Comparison of ENCODE assay signal across 21 mouse cellular contexts in genomic region chrX:85576310-85576709, GRCm38 (mm10). TPM values are rescaled to one million over a fixed set of nuclear protein-coding genes. Genes with fewer than 3 reads are reported as not detected.
DNase-seq lines count a peak whose midpoint lies in the region; ATAC-seq and TF ChIP-seq lines count a peak whose summit lies in the region.
"Had no signal": no experiment of that assay in that cellular context is flagged by ENCODE, and none has a peak within 500 bp of the region (broad histone marks: within the 10 kb centered on the region; RNA-seq: fewer than 3 reads in every experiment).

No protein-coding gene starts in this region.

- H3K27me3 ChIP-seq in intestine, postnatal 0 days (replicated peaks; ENCODE audit: control insufficient read depth, insufficient read depth, low read length): no peaks in the 10 kb centered on the region
- H3K27me3 ChIP-seq in intestine, embryonic 16.5 days (replicated peaks; ENCODE audit: control insufficient read depth, insufficient read depth, low read length): no peaks in the 10 kb centered on the region
- H3K27me3 ChIP-seq in liver, embryonic 14.5 days (ENCODE audit: control insufficient read depth, insufficient read depth, low read length): no peaks in the 10 kb centered on the region
- H3K27me3 ChIP-seq: embryonic facial prominence, embryonic 12.5 days; hindbrain, embryonic 15.5 days; intestine, embryonic 15.5 days; kidney, embryonic 15.5 days; midbrain, embryonic 12.5 days; stomach, embryonic 15.5 days had no signal

- H3K4me1 ChIP-seq in intestine, postnatal 0 days (replicated peaks; ENCODE audit: control insufficient read depth, insufficient read depth, low read length): no peaks in the 10 kb centered on the region
- no peaks in the 10 kb centered on the region for H3K4me1 ChIP-seq in intestine, embryonic 16.5 days (ENCODE audit: control insufficient read depth, insufficient read depth, low read length)
- H3K4me1 ChIP-seq in liver, embryonic 14.5 days (replicated peaks; ENCODE audit: control insufficient read depth in 2 of 2, insufficient read depth in 2 of 2, low read length in 1 of 2): peaks cover 18 to 26% of the 10 kb centered on the region in 2 experiments
- H3K4me1 ChIP-seq in lung, adult 2 months (ENCODE audit: control insufficient read depth, insufficient read depth, low read length): 0 out of 2 replicates have a peak, but pooled peaks cover 2% of the 10 kb centered on the region
- H3K4me1 ChIP-seq: embryonic facial prominence, embryonic 12.5 days; intestine, embryonic 15.5 days; kidney, embryonic 15.5 days; limb, embryonic 12.5 days; midbrain, embryonic 12.5 days; stomach, embryonic 15.5 days had no signal

- no peak overlapping the region for H3K4me3 ChIP-seq in intestine, postnatal 0 days (ENCODE audit: low read depth, low read length)
- no peak overlapping the region for H3K4me3 ChIP-seq in intestine, embryonic 16.5 days (ENCODE audit: low read length)
- H3K4me3 ChIP-seq in liver, embryonic 14.5 days (ENCODE audit: insufficient read depth in 1 of 2, low read depth in 2 of 2, low read length in 2 of 2): peak overlapping the region; percentile 63 to 73
- H3K4me3 ChIP-seq in lung, adult 2 months (replicated peaks; ENCODE audit: extremely low read depth, low read depth, low read length): no peak overlapping the region
- H3K4me3 ChIP-seq: embryonic facial prominence, embryonic 12.5 days; hindbrain, embryonic 15.5 days; intestine, embryonic 15.5 days; kidney, embryonic 15.5 days; limb, embryonic 12.5 days; midbrain, embryonic 12.5 days; stomach, embryonic 15.5 days had no signal

- no peaks in the 10 kb centered on the region for H3K9me3 ChIP-seq in intestine, postnatal 0 days (ENCODE audit: control insufficient read depth)
- no peaks in the 10 kb centered on the region for H3K9me3 ChIP-seq in intestine, embryonic 16.5 days (ENCODE audit: control insufficient read depth, low read length)
- H3K9me3 ChIP-seq in liver, embryonic 14.5 days (ENCODE audit: control insufficient read depth, low read length): no peaks in the 10 kb centered on the region
- H3K9me3 ChIP-seq: embryonic facial prominence, embryonic 12.5 days; hindbrain, embryonic 15.5 days; intestine, embryonic 15.5 days; kidney, embryonic 15.5 days; limb, embryonic 12.5 days; midbrain, embryonic 12.5 days; stomach, embryonic 15.5 days had no signal

- H3K36me3 ChIP-seq in intestine, postnatal 0 days (ENCODE audit: control insufficient read depth, insufficient read depth): no peaks in the 10 kb centered on the region
- H3K36me3 ChIP-seq in intestine, embryonic 16.5 days (ENCODE audit: control insufficient read depth, insufficient read depth, low read length): no peaks in the 10 kb centered on the region
- H3K36me3 ChIP-seq in liver, embryonic 14.5 days (replicated peaks; ENCODE audit: control insufficient read depth, insufficient read depth, low read depth): no peaks in the 10 kb centered on the region; the same call in 1 of the 2 replicates
- H3K36me3 ChIP-seq: embryonic facial prominence, embryonic 12.5 days; hindbrain, embryonic 15.5 days; intestine, embryonic 15.5 days; kidney, embryonic 15.5 days; limb, embryonic 12.5 days; midbrain, embryonic 12.5 days; stomach, embryonic 15.5 days had no signal

- H3K27ac ChIP-seq in intestine, postnatal 0 days (ENCODE audit: low read depth, low read length): no peak overlapping the region
- H3K27ac ChIP-seq in intestine, embryonic 16.5 days (ENCODE audit: low read length): no peak overlapping the region
- peak overlapping the region; percentile 92 for H3K27ac ChIP-seq in liver, embryonic 14.5 days
- H3K27ac ChIP-seq: embryonic facial prominence, embryonic 12.5 days; hindbrain, embryonic 15.5 days; intestine, embryonic 15.5 days; kidney, embryonic 15.5 days; limb, embryonic 12.5 days; midbrain, embryonic 12.5 days; stomach, embryonic 15.5 days had no signal

- H3K4me2 ChIP-seq in intestine, postnatal 0 days (replicated peaks; ENCODE audit: low read depth): peak overlapping the region; percentile 35
- no peak overlapping the region for H3K4me2 ChIP-seq in intestine, embryonic 16.5 days (ENCODE audit: low read depth, low read length)
- H3K4me2 ChIP-seq in liver, embryonic 14.5 days (ENCODE audit: low read depth): peak overlapping the region; percentile 72
- H3K4me2 ChIP-seq: embryonic facial prominence, embryonic 12.5 days; hindbrain, embryonic 15.5 days; intestine, embryonic 15.5 days; kidney, embryonic 15.5 days; limb, embryonic 12.5 days; midbrain, embryonic 12.5 days; stomach, embryonic 15.5 days had no signal

- no peak for TF ChIP-seq CTCF in intestine, postnatal 0 days (IDR thresholded peaks at IDR 0.05; ENCODE audit: low read depth)
- TF ChIP-seq CTCF in liver, embryonic 14.5 days (IDR thresholded peaks at IDR 0.05; ENCODE audit: low read depth): no peak
- no peak for TF ChIP-seq CTCF in lung, adult 2 months (IDR thresholded peaks at IDR 0.05; ENCODE audit: insufficient read depth, low read length)

- peak; percentile 65 for TF ChIP-seq EP300 in liver, embryonic 14.5 days (IDR thresholded peaks at IDR 0.05; ENCODE audit: low read depth)

- H3K9ac ChIP-seq in intestine, postnatal 0 days (ENCODE audit: low read depth, low read length): no peak overlapping the region
- no peak overlapping the region for H3K9ac ChIP-seq in intestine, embryonic 16.5 days (ENCODE audit: low read depth, low read length)
- H3K9ac ChIP-seq in liver, embryonic 14.5 days (replicated peaks): peak overlapping the region; percentile 63
- H3K9ac ChIP-seq: embryonic facial prominence, embryonic 12.5 days; hindbrain, embryonic 15.5 days; intestine, embryonic 15.5 days; kidney, embryonic 15.5 days; limb, embryonic 12.5 days; midbrain, embryonic 12.5 days; stomach, embryonic 15.5 days had no signal

- no peak for TF ChIP-seq POLR2A in lung, adult 2 months (IDR thresholded peaks at IDR 0.05; ENCODE audit: borderline replicate concordance, extremely low read depth, low read depth, low read length)

- peak; percentile 4 for DNase-seq in embryo, embryonic 10 days (ENCODE audit: low spot score)
- DNase-seq in embryo, embryonic 10.5 days (ENCODE audit: low spot score): no peak
- peak; percentile 45 to 50 (median 49) for DNase-seq in liver, embryonic 14.5 days (ENCODE audit: low read depth in 3 of 3, low spot score in 3 of 3)
- no peak for DNase-seq in adrenal gland, adult 18-20 months (ENCODE audit: low spot score in 2 of 2)
- no peak for DNase-seq in adrenal gland, adult 8-10 months
- no peak for DNase-seq in lung, adult 2 months
- DNase-seq: cerebellum, adult 8-10 months; heart, postnatal 4 days; retina, postnatal 1 day; thymus, adult 2 months had no signal

- ATAC-seq in intestine, postnatal 0 days: no peak
- ATAC-seq in intestine, embryonic 16.5 days: no peak
- peak; percentile 44 for ATAC-seq in liver, embryonic 14.5 days (ENCODE audit: insufficient read depth)
- ATAC-seq: activated CD4-positive, CD25-positive, alpha-beta regulatory T cell, adult 4 months; forebrain, embryonic 16.5 days; intestine, embryonic 15.5 days had no signal

- 58% methylated on average over 6 of the region's 6 CpGs for WGBS in intestine, postnatal 0 days
- WGBS in intestine, embryonic 16.5 days: 67% methylated on average over 6 of the region's 6 CpGs
- 31% methylated on average over 6 of the region's 6 CpGs for WGBS in liver, embryonic 14.5 days (ENCODE audit: insufficient replicate concordance)
- WGBS in lung, adult 2 months: 71% methylated on average over 6 of the region's 6 CpGs

RNA-seq across cellular contexts. Expression of gene Tab3, which starts 2.5 kb away (rescaled TPM):
- 5.0 and 5.4 TPM in 2 replicates for polyA plus RNA-seq in intestine, postnatal 0 days (2015; fragmentation: Nextera tagmentation; extraction: Ambion mirVana)
- polyA plus RNA-seq in intestine, embryonic 16.5 days (2015; fragmentation: Nextera tagmentation; extraction: Ambion mirVana): 4.1 and 5.4 TPM in 2 replicates
- 5.8 and 6.3 TPM in 2 replicates for polyA plus RNA-seq in liver, embryonic 14.5 days (2012; rRNA removed)
- polyA plus RNA-seq in liver, embryonic 14.5 days (2014; fragmentation: Nextera tagmentation; extraction: Ambion mirVana): 8.2 and 8.6 TPM in 2 replicates
- 10 to 100 TPM in 1 of 2 experiments, 1 to 10 TPM in 1; 9.1 to 11.6 TPM for total RNA-seq in adrenal gland, adult 18-20 months (2021)
- 10 to 100 TPM in 3 of 4 experiments, 1 to 10 TPM in 1; 9.3 to 13.7 (median 11.6) TPM for total RNA-seq in adrenal gland, adult 8-10 months (2022)
- polyA plus RNA-seq in lung, adult 2 months (2012; rRNA removed): 4.2 and 4.7 TPM in 2 replicates

Comparison
In these comparisons a context has a peak if more than half of its experiments do, and no peak if none do; other contexts are left out.
1. DNase-seq: peak in embryo, embryonic 10 days (single experiment) and liver, embryonic 14.5 days (3 of 3); none in embryo, embryonic 10.5 days (single experiment), adrenal gland, adult 18-20 months (0 of 2), adrenal gland, adult 8-10 months (single experiment) and lung, adult 2 months (single experiment).
2. H3K4me3 ChIP-seq: peak in liver, embryonic 14.5 days (2 of 2); none in intestine, postnatal 0 days (single experiment), intestine, embryonic 16.5 days (single experiment) and lung, adult 2 months (single experiment).